Mouse (Mus musculus): ENCODE data around the gene 1700003F12Rik.

DNA sequence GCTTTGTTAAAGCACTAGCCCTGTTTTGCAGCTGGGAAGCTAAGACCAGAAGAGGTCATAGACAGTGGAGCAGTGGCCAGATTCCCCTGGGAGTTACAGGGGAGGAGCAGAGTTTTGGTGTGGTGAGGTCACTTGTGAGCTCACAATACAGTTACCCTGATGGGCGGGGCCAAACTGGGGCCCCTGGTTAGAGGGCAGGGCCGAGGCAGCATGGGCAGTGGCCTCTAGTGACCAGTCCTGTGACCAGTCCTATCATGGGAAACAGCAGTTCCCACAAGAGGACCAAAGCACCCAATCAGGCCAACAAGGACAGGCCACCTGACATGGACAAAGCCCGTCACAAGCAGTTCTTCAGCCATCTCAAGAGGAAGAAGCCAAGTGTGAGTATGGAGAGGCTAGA is 1.8 kb downstream of the 1700003F12Rik start:
- TF ChIP-seq CTCF (conservative IDR thresholded peaks at IDR 0.05 in 1 of 2, IDR thresholded peaks at IDR 0.05 in 1 of 2; ENCODE audit: low read depth in 2 of 2, low read length in 2 of 2) (no peak), MAX (IDR thresholded peaks at IDR 0.05; ENCODE audit: low read length) (no peak), UBTF (IDR thresholded peaks at IDR 0.05; ENCODE audit: low read depth, low read length) (no peak), POLR2A (IDR thresholded peaks at IDR 0.05; ENCODE audit: low read depth, low read length) (no peak), ZNF384 (IDR thresholded peaks at IDR 0.05; ENCODE audit: low read depth, low read length) (no peak), EP300 (IDR thresholded peaks at IDR 0.05; ENCODE audit: low read length) (no peak), HCFC1 (IDR thresholded peaks at IDR 0.05; ENCODE audit: low read depth, low read length) (no peak)

Measured in CH12.LX (cell line).